Mouse (Mus musculus) heart, postnatal 36 days (tissue): ENCODE measurements around the gene Ccr1l1. TPM values are rescaled to one million over a fixed set of nuclear protein-coding genes. Genes with fewer than 3 reads are reported as not detected.
"Not testable (repeated sequence)": the region's sequence is repeated elsewhere in the genome, so short reads cannot be mapped to it uniquely, and the experiment has no call there.

ENCODE experiments used
- DNase-seq, 2 experiments: peaks; one replicate each; pipeline ENCODE4 v3.0.0; 2021 to 2022
- intact Hi-C: fragments of 180-260 bp; cut with DNase I; formaldehyde crosslinking; loops from one replicate; pipeline ENCODE4 v1.15.1; 2025
- total RNA-seq, 2 experiments: library from RNA; stranded (reverse); gene quantifications; 2 replicates each; pipeline ENCODE4 v1.2.3; 2021

Ccr1l1 gene
- not detected for total RNA-seq

- intact Hi-C loops = no loop called here
These were observed at the start of gene Ccr1l1 for GRCm38 (mm10) chr9:123978308-123978707. TSS of gene Ccr1l1 (minus strand) at chr9:123978408.

GRCm38 (mm10) chr9:124021672-124022071 is 43.5 kb upstream of the Ccr1l1 start, which contains the start of gene Ccr3:
TSS of gene Ccr3 (plus strand) at chr9:124021972.
- intact Hi-C loops = no loop called here
- DNase-seq = no peak

More at GRCm38 (mm10) chr9:123978308-123978707, at the start of gene Ccr1l1:
- no peak for DNase-seq

GRCm38 (mm10) chr9:124019887-124020286 is 41.7 kb upstream of the Ccr1l1 start:
- no peak for DNase-seq
- intact Hi-C loops = no loop called here

- no peak for DNase-seq
- intact Hi-C loops = no loop called here
These were observed 37.8 kb upstream of the Ccr1l1 start for GRCm38 (mm10) chr9:124016048-124016447.

GRCm38 (mm10) chr9:124014985-124015652 is 36.9 kb upstream of the Ccr1l1 start:
- intact Hi-C loops = no loop called here

GRCm38 (mm10) chr9:124013270-124013669 is 35.1 kb upstream of the Ccr1l1 start:
- no peak for DNase-seq
- intact Hi-C loops = no loop called here

More at GRCm38 (mm10) chr9:124014985-124015652, 36.9 kb upstream of the Ccr1l1 start:
- no peak for DNase-seq

GRCm38 (mm10) chr9:124012691-124013090 is 34.5 kb upstream of the Ccr1l1 start:
- no peak for DNase-seq
- intact Hi-C loops = no loop called here

GRCm38 (mm10) chr9:123999784-124000183 is 21.6 kb upstream of the Ccr1l1 start:
- no peak for DNase-seq
- intact Hi-C loops = no loop called here

- intact Hi-C loops = no loop called here
- no peak for DNase-seq
These were observed 19.5 kb upstream of the Ccr1l1 start for GRCm38 (mm10) chr9:123997719-123998118.

GRCm38 (mm10) chr9:123991312-123991906 is 13.2 kb upstream of the Ccr1l1 start:
- intact Hi-C loops = no loop called here
- DNase-seq = no peak

GRCm38 (mm10) chr9:123989671-123990070 is 11.5 kb upstream of the Ccr1l1 start:
- intact Hi-C loops = no loop called here
- DNase-seq = no peak

GRCm38 (mm10) chr9:123986217-123986616 is 8.0 kb upstream of the Ccr1l1 start:
- intact Hi-C loops = no loop called here
- DNase-seq = no peak

- DNase-seq = no peak
- intact Hi-C loops = no loop called here
These were observed 6.7 kb upstream of the Ccr1l1 start for GRCm38 (mm10) chr9:123984943-123985342.

- intact Hi-C loops = no loop called here
- no peak for DNase-seq
These were observed 4.5 kb upstream of the Ccr1l1 start for GRCm38 (mm10) chr9:123982720-123983119.

- intact Hi-C loops = no loop called here
- no peak for DNase-seq
These were observed 3.7 kb upstream of the Ccr1l1 start for GRCm38 (mm10) chr9:123981909-123982308.

GRCm38 (mm10) chr9:123980858-123981475 is 2.8 kb upstream of the Ccr1l1 start:
- DNase-seq, intact Hi-C loops: not testable (repeated sequence)

GRCm38 (mm10) chr9:123976876-123977663 is 1.1 kb downstream of the Ccr1l1 start:
- intact Hi-C loops = no loop called here

GRCm38 (mm10) chr9:123975630-123976029 is 2.6 kb downstream of the Ccr1l1 start:
- no peak for DNase-seq
- intact Hi-C loops = no loop called here

More at GRCm38 (mm10) chr9:123976876-123977663, 1.1 kb downstream of the Ccr1l1 start:
- DNase-seq = no peak

GRCm38 (mm10) chr9:123968290-123968912 is 9.8 kb downstream of the Ccr1l1 start, which contains the start of gene Ccr1:
TSS of gene Ccr1 (minus strand) at chr9:123968692.
- intact Hi-C loops = no loop called here
- no peak for DNase-seq

- intact Hi-C loops, DNase-seq: not testable (repeated sequence)
These were observed 11.2 kb downstream of the Ccr1l1 start for GRCm38 (mm10) chr9:123966858-123967495.
